Mouse (Mus musculus): ENCODE data around the gene Lyrm1.

DNA sequence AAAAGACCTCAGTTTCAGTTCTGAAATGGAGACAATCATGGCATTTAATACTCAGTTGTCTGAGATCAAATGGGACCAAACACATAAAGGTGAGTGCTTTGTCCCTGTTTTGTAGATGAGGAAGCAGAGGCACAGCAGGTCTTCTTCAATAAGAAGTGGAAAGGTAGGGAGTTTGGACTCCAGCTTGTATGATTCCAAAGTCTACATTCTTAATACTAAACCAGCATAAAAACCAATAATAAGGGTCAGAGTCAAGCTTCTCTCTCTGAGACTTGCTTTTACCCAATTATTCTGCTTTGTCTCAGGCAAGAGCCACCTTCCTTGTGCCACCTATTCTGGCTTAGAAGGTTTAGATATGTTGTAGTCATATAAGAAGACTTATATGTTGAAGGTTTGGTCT lies 82.9 kb downstream of the Lyrm1 start:
- TF ChIP-seq CTCF (IDR thresholded peaks at IDR 0.05; ENCODE audit: control insufficient read depth, insufficient read depth, low read length) (no peak), POLR2A (IDR thresholded peaks at IDR 0.05; ENCODE audit: borderline replicate concordance, control insufficient read depth, low read depth, low read length) (no peak)

All from bone marrow, adult 2 months (tissue).